Mouse (Mus musculus) cortical plate, adult 2 months (tissue): ENCODE data around the gene Rnase4. TPM values are rescaled to one million over a fixed set of nuclear protein-coding genes. Genes with fewer than 3 reads are reported as not detected.

Experiments used
- H3K27ac ChIP-seq: fragments of 200-500 bp; 2 replicates; pipeline ENCODE4 v1.5.1; 2012; ENCODE audit warnings: low read length, control low read depth, inconsistent platforms; ENCODE audit not compliant: insufficient read depth
- H3K4me1 ChIP-seq: fragments of 200-500 bp; 2 replicates; pipeline ENCODE4 v1.6.1; 2011; ENCODE audit warnings: low read length; ENCODE audit not compliant: control insufficient read depth, insufficient read depth
- H3K4me3 ChIP-seq: fragments of 200-500 bp; 2 replicates; pipeline ENCODE4 v1.5.1; 2011; ENCODE audit warnings: mild to moderate bottlenecking, low read length, control low read depth; ENCODE audit not compliant: insufficient read depth
- CTCF ChIP-seq: fragments of 200-500 bp; IDR thresholded peaks from 2 replicates; pipeline ENCODE4 v1.5.1; 2011; ENCODE audit warnings: mild to moderate bottlenecking, control low read depth, low read length; ENCODE audit not compliant: insufficient read depth; ENCODE audit errors: extremely low read depth
- POLR2A ChIP-seq: fragments of 200-500 bp; IDR thresholded peaks from 2 replicates; pipeline ENCODE4 v1.6.1; 2011; ENCODE audit warnings: mild to moderate bottlenecking, low read length, control low read depth; ENCODE audit not compliant: insufficient read depth; ENCODE audit errors: extremely low read depth
- polyA plus RNA-seq: library from polyadenylated mRNA; depleted of rRNA; stranded (reverse); fragments of >200 nt; gene quantifications from 2 replicates; pipeline ENCODE4 v1.2.3, GENCODE M21; 2012; rRNA removed

Rnase4 gene
- polyA plus RNA-seq, 1 experiment = 31.6 TPM

DNA sequence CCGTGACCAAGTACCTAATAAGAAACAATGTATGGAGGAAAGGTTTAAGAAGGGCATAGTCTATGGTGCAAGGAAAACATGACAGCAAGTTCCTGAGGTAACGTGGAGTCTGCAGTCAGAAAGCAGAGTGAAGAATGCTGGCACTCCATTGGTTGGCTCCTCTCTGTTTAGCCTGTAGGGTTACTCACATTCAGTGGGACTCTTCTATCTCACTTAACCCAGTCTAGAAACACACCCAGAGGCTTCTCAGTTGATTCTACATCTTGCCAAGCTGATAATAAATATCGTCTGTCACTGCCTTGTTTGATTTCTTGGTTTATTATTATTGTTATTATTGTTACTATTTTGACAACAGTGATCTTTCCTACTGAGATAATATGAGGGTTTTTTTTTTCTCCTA lies 51.7 kb downstream of the Rnase4 start:
- Histone ChIP-seq H3K4me3 (no peak overlapping the region), H3K27ac (no peak overlapping the region), H3K4me1 (no peaks in the 10 kb centered on the region)
- TF ChIP-seq POLR2A (no peak), CTCF (no peak)

DNA sequence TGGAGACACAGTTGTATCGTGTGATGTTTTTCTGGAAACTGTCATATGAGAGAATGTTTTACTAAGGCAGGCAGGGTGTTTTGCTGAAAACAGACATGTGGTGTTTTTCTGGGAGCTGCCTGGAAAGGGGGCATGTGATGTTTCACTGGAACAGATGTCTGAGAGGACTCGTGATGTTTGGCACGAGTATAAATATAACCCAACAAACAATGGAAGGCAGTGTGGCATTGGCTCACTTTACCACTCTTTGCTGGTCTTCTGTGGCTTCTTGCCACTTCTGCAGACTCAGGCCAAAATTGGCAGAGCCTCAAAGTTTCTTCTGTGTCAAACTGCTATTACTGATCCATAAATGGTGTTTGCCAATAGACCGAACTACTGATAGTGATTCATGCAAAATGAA lies 52.4 kb downstream of the Rnase4 start:
- Histone ChIP-seq H3K4me1 (no peaks in the 10 kb centered on the region), H3K4me3 (no peak overlapping the region), H3K27ac (no peak overlapping the region)
- TF ChIP-seq CTCF (no peak), POLR2A (no peak)

- H3K4me3 ChIP-seq = no peak overlapping the region
- no peaks in the 10 kb centered on the region for H3K4me1 ChIP-seq
- H3K27ac ChIP-seq = no peak overlapping the region; the same call in 1 of the 2 replicates
- TF ChIP-seq POLR2A = no peak
- no peak for TF ChIP-seq CTCF
Measured at GRCm38 (mm10) chr14:51143937-51144336, 53.1 kb downstream of the Rnase4 start.

DNA sequence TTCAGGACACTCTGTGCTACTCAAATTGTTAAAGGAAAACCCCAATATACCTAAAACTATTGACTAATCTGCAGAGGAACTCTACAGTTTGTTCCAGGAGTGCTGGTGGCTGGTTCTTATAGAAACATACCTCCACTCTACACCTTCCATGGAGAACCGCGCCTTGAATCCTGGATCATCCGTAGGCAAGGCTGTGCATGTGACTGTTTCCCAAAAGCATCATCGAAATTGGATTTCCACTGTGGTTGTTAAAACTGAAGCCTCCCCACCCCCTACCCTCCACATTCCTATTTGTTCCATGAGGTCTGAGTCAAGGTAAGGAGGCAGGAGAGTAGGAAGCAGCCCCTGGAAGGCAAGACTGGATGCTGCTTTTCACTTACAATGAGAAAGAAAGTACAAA lies 53.6 kb downstream of the Rnase4 start:
- H3K4me3 ChIP-seq = no peak overlapping the region
- no peak overlapping the region for H3K27ac ChIP-seq
- TF ChIP-seq CTCF (no peak), POLR2A (no peak)
- H3K4me1 ChIP-seq = no peaks in the 10 kb centered on the region

- Histone ChIP-seq H3K27ac (no peak overlapping the region), H3K4me1 (no peaks in the 10 kb centered on the region), H3K4me3 (no peak overlapping the region)
- TF ChIP-seq CTCF (no peak), POLR2A (no peak)
Measured at GRCm38 (mm10) chr14:51145521-51145920, 54.6 kb downstream of the Rnase4 start.

DNA sequence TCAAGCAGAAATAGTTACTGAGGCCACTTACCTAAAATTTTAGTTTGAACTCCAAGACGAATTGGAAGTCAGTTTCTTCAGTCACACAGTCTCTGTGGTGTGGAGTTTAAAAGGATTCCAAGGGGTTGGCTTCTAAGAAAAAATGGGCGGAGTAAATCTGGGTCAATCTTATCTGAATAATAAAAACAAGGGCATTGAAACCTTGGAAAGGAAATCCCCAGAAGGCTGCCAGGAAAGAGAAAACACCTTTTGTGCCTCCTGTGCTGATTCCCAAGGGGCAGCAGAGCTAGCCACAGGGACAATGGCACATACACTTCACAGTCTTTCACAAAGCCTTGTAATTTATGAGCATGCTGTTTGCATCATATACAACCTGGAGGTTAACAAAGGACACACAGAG lies 55.8 kb downstream of the Rnase4 start, which contains the start of gene Rnase1:
Gene Rnase1 (minus strand): TSS at position 101 of the 400 bp plus-strand sequence.
- TF ChIP-seq POLR2A (no peak), CTCF (no peak)
- H3K4me1 ChIP-seq = no peaks in the 10 kb centered on the region
- no peak within 1 kb of the TSS for H3K4me3 ChIP-seq
- no peak within 1 kb of the TSS for H3K27ac ChIP-seq

DNA sequence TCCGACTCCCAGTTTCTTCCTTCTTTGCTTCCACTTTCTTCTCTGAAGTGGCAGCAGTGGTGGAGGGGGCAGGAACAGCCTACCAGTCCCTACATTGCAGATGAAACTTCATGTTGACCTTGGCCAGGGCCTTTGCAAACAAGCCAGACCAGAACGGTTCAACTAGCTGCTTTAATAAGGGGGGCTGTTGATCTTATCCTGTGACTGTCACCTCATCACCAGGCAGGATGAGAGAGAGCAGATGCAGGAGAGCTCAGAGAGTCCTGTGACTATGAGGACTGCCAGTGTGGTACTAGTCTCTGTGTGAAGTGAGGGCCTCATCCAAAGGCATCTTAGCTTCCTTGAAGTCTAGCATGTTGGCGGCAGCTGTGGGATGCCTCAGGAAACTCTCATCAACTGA lies 57.1 kb downstream of the Rnase4 start:
- no peak overlapping the region for H3K4me3 ChIP-seq
- no peak for TF ChIP-seq POLR2A
- no peak overlapping the region for H3K27ac ChIP-seq
- H3K4me1 ChIP-seq = no peaks in the 10 kb centered on the region

GRCm38 (mm10) chr14:51149164-51149563 lies 58.3 kb downstream of the Rnase4 start:
- Histone ChIP-seq H3K27ac (no peak overlapping the region), H3K4me1 (no peaks in the 10 kb centered on the region), H3K4me3 (no peak overlapping the region)
- TF ChIP-seq POLR2A (no peak), CTCF (no peak)

DNA sequence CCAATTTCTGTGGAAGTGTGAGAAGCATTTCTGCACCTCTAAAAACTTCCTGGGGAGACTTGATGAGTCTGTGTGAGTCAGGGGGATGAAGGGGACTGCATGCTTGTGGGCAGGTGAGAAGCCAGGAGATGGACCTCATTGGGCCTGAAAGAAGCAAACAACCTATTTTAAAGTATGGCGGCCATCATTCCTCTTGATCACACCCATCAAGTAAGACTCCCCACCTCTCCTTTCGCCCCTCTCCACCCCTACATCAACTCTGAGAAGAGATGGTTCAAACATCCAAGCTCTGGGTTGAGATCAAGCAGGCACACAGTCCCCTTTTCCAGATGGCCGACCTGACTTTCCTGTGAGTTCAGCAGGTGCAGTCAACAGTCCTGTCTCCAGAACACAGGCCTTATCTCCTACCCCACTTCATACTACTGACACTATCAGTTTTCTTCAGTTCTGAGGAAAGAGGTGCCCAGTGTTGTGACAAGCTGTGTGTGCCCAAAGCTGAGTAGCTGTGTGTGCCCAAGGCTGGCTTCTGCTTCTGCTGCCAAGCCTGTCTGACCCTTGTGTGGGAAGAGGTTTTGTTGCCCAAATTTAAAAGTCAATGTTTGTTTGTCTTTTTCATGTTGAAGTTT lies 59.4 kb downstream of the Rnase4 start:
- no peaks in the 10 kb centered on the region for H3K4me1 ChIP-seq
- H3K27ac ChIP-seq = no peak overlapping the region
- TF ChIP-seq POLR2A (no peak), CTCF (no peak)

DNA sequence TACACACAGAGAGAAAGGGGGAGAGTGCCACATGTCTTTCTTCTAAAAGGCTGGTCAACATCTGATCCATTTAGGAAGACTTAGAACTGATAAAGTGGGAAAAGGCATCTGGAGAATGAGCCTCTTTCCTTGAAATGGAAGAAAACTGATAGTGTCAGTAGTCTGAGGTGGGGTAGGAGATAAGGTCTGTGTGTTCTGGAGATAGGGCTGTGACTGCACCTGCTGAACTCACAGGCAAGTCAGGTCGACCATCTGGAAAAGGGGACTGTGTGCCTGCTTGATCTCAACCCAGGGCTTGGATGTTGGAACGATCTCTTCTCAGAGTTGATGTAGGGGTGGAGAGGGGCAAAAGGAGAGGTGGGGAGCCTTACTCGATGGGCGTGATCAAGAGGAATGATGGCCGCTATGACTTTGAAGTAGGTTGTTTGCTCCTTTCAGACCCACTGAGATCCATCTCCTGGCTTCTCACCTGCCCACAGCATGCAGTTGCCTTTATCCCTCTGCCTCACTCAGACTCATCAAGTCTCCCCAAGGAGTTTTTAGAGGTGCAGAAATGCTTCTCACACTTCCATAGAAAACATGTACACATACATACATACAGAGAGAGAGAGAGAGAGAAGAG lies 61.5 kb downstream of the Rnase4 start:
- TF ChIP-seq CTCF = no peak
- no peak for TF ChIP-seq POLR2A
- no peaks in the 10 kb centered on the region for H3K4me1 ChIP-seq
- H3K27ac ChIP-seq = no peak overlapping the region
- H3K4me3 ChIP-seq = no peak overlapping the region

More for the DNA sequence above, 59.4 kb downstream of the Rnase4 start:
- no peak overlapping the region for H3K4me3 ChIP-seq

Other genes with a start within 250 kb of the Rnase4 start
- gene Tep1, start 220.5 kb upstream of the Rnase4 start, polyA plus RNA-seq = 4.4 and 4.6 TPM in 2 replicates
- 4.1 and 5.1 TPM in 2 replicates for gene Klhl33, start 193.6 kb upstream of the Rnase4 start, polyA plus RNA-seq
- gene Osgep, start 166.2 kb upstream of the Rnase4 start, polyA plus RNA-seq = 61.2 and 62.6 TPM in 2 replicates
- gene Apex1, start 166.1 kb upstream of the Rnase4 start, polyA plus RNA-seq = 57.6 and 62.4 TPM in 2 replicates
- 169 and 177 TPM in 2 replicates for gene Pip4p1, start 160.2 kb upstream of the Rnase4 start, polyA plus RNA-seq
- 29.3 and 31.3 TPM in 2 replicates for gene Pnp, start 160.0 kb upstream of the Rnase4 start, polyA plus RNA-seq
- 24.8 and 28.5 TPM in 2 replicates for gene Gm49342, start 146.6 kb upstream of the Rnase4 start, polyA plus RNA-seq
- 0.87 and 1.4 TPM in 2 replicates for gene Pnp2, start 135.1 kb upstream of the Rnase4 start, polyA plus RNA-seq
- 0.08 and 0.19 TPM in 2 replicates for gene Rnase10, start 83.3 kb upstream of the Rnase4 start, polyA plus RNA-seq
- 0.08 TPM in 1 of 2 replicates, not detected in the other for gene Rnase9, start 49.2 kb upstream of the Rnase4 start, polyA plus RNA-seq
- not detected in 2 replicates for gene Rnase11, start 40.9 kb upstream of the Rnase4 start, polyA plus RNA-seq
- gene Rnase12, start 33.4 kb upstream of the Rnase4 start, polyA plus RNA-seq = 0.30 TPM in 1 of 2 replicates, not detected in the other
- gene Olfr750, start 16.6 kb upstream of the Rnase4 start, polyA plus RNA-seq = not detected in 2 replicates
- gene Ang, start 73 bp downstream of the Rnase4 start, polyA plus RNA-seq = 6.9 and 8.1 TPM in 2 replicates
- gene Eddm3b, start 23.3 kb downstream of the Rnase4 start, polyA plus RNA-seq = not detected in 2 replicates
- 0.50 and 0.68 TPM in 2 replicates for gene Rnase6, start 32.8 kb downstream of the Rnase4 start, polyA plus RNA-seq
- 2.2 and 2.4 TPM in 2 replicates for gene Rnase1, start 55.7 kb downstream of the Rnase4 start, polyA plus RNA-seq
- not detected in 2 replicates for gene Rnase2b, start 71.2 kb downstream of the Rnase4 start, polyA plus RNA-seq
- not detected in 2 replicates for gene Ang2, start 108.1 kb downstream of the Rnase4 start, polyA plus RNA-seq
- gene Ear14, start 112.3 kb downstream of the Rnase4 start, polyA plus RNA-seq = not detected in 2 replicates
- gene Rnase2a, start 165.0 kb downstream of the Rnase4 start, polyA plus RNA-seq = not detected in 2 replicates